Mouse (Mus musculus): ENCODE data around the gene Lhpp. TPM values are rescaled to one million over a fixed set of nuclear protein-coding genes. Genes with fewer than 3 reads are reported as not detected.

Lhpp gene
- polyA plus RNA-seq (2012; rRNA removed) = 9.3 and 10.1 TPM in 2 replicates

DNA sequence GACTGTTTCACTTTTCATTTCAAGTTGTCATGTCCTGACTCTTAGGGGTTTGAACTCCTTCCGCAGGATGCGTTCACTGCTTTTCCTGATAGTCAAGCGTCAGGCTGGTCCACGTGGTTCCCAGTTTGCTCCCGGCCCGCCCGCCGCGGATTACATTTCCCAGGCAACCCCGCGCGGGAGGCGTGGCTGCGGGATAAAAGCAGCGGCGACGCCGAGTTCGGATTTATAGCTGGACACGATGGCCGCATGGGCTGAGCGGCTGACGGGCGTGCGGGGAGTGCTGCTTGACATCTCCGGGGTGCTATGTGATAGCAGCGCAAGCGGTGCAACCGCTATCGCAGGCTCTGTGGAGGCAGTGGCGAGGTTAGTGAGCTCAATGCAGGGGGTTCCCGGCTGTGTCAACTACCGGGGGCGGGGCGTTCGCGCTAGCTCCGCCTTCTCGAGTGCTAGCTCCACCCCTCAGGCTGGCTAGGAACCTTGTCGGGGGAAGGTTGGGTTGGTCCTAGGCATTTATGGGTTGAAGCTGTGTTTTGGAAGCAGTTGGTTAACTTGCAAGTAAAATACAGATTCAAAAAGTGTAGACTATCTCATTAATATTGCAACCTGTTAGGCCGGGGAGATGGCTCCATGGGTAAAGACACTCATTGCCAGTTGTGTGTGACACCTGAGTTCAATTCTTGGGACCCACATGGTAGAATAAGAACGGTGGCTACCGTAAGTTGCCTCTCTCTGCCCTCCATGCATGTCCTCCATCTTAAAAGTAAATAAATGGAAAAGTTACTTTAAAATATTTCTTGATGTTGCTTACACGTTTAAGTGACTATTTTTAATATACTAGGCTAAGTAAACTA is at the start of gene Lhpp:
Gene Lhpp, plus strand, starts transcription at position 171 of the 851 bp plus-strand sequence.
- Histone ChIP-seq H3K27me3 (replicated peaks; ENCODE audit: control insufficient read depth, insufficient read depth, low read length) (no peaks in the 10 kb centered on the region), H3K27ac (ENCODE audit: insufficient read depth, low read depth, low read length) (no peak within 1 kb of the TSS), H3K4me1 (ENCODE audit: control insufficient read depth, insufficient read depth, low read length) (no peaks in the 10 kb centered on the region), H3K36me3 (ENCODE audit: control insufficient read depth, insufficient read depth, low read length) (no peaks in the 10 kb centered on the region), H3K4me3 (ENCODE audit: insufficient read depth, low read depth, low read length) (peak within 1 kb of the TSS; percentile 62)
- DNase-seq = peak; percentile 80
- 8% methylated on average over 44 of the region's 44 CpGs for WGBS
- no peak for TF ChIP-seq CTCF (conservative IDR thresholded peaks at IDR 0.05; ENCODE audit: insufficient read depth, insufficient read length, low read depth, low read length)
- TF ChIP-seq POLR2A (IDR thresholded peaks at IDR 0.05; ENCODE audit: low read depth, low read length) = peak; percentile 24

DNA sequence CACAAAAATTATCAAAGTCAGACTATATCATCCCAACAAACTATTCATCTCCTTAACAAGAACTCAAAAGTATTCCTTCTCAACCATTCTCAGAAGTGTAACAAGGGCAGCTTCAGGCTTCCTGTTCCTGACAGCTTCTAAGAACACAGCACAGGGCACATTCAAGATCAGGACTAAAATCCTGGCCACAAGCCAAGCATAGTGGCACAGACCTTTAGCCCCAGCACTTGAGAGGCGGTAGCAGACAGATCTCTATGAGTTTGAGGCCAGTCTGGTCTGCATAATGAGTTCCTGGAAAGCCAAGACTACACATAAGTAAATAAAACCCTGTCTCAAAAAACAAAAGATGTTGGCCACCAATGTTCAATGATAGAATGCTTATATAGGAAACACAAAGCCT is 44.6 kb upstream of the Lhpp start:
- TF ChIP-seq CTCF (conservative IDR thresholded peaks at IDR 0.05; ENCODE audit: insufficient read depth, insufficient read length, low read depth, low read length) (no peak), POLR2A (IDR thresholded peaks at IDR 0.05; ENCODE audit: low read depth, low read length) (no peak)
- peaks cover 8% of the 10 kb centered on the region; the same call in 1 of the 2 replicates for H3K4me1 ChIP-seq (ENCODE audit: control insufficient read depth, insufficient read depth, low read length)
- H3K4me3 ChIP-seq (ENCODE audit: insufficient read depth, low read depth, low read length) = no peak overlapping the region
- DNase-seq = peak; percentile 85
- H3K27me3 ChIP-seq (replicated peaks; ENCODE audit: control insufficient read depth, insufficient read depth, low read length) = no peaks in the 10 kb centered on the region
- WGBS = 18% methylated on average over 1 of the region's 1 CpGs
- H3K36me3 ChIP-seq (ENCODE audit: control insufficient read depth, insufficient read depth, low read length) = peaks cover 5% of the 10 kb centered on the region; the same call in 1 of the 2 replicates
- H3K27ac ChIP-seq (ENCODE audit: insufficient read depth, low read depth, low read length) = no peak overlapping the region

DNA sequence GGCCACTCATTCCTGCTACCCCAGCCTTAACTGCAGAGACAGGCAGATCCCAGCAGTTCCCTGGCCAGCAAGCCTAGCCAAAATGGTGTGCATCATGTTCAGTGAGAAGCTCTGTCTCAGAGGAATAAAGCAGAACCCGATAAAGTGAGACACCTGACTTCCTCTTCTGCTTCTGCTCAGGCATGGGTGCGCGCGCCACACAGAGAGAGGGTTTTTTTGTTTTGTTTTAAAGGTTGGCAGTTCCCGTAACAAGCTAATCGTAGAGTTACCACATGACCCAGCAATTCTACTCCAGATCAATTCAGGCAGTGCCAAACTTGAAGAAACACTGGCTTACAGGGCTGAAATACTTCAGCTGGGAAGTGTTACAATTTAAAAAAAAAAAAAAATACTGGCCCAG is 41.6 kb upstream of the Lhpp start:
- no peaks in the 10 kb centered on the region for H3K27me3 ChIP-seq (replicated peaks; ENCODE audit: control insufficient read depth, insufficient read depth, low read length)
- H3K4me3 ChIP-seq (ENCODE audit: insufficient read depth, low read depth, low read length) = no peak overlapping the region
- H3K36me3 ChIP-seq (ENCODE audit: control insufficient read depth, insufficient read depth, low read length) = peaks cover 5% of the 10 kb centered on the region; the same call in 1 of the 2 replicates
- no peak for DNase-seq
- TF ChIP-seq CTCF (conservative IDR thresholded peaks at IDR 0.05; ENCODE audit: insufficient read depth, insufficient read length, low read depth, low read length) (no peak), POLR2A (IDR thresholded peaks at IDR 0.05; ENCODE audit: low read depth, low read length) (no peak)
- WGBS = 84% methylated on average over 6 of the region's 6 CpGs
- no peak overlapping the region for H3K27ac ChIP-seq (ENCODE audit: insufficient read depth, low read depth, low read length)
- peaks cover 19% of the 10 kb centered on the region for H3K4me1 ChIP-seq (ENCODE audit: control insufficient read depth, insufficient read depth, low read length)

DNA sequence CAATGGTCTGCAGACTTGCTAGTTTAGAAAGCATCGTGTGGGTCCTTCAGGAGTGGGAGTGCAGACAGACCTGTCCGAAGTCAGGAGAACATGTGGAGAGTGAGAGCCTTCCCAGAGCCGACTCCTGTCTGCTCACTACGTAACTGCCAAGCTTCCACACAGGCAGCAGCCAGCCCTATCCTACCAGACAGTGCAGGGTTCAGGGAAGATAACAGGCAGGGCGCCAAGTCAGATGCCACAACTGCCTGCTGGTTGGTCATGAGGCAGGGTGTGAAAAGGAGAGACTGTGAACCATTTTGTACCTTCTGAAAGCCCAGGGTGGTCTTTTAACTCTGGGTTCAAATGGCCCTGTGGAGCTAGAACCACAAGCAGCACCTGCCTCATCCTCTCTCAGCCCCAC is 40.4 kb upstream of the Lhpp start:
- peaks cover 23% of the 10 kb centered on the region for H3K4me1 ChIP-seq (ENCODE audit: control insufficient read depth, insufficient read depth, low read length)
- H3K36me3 ChIP-seq (ENCODE audit: control insufficient read depth, insufficient read depth, low read length) = no peaks in the 10 kb centered on the region
- H3K27ac ChIP-seq (ENCODE audit: insufficient read depth, low read depth, low read length) = 0 out of 2 replicates have a peak overlapping the region, but pooled peaks have one; percentile 32
- peak; percentile 93 for DNase-seq
- H3K27me3 ChIP-seq (replicated peaks; ENCODE audit: control insufficient read depth, insufficient read depth, low read length) = no peaks in the 10 kb centered on the region
- 51% methylated on average over 5 of the region's 5 CpGs for WGBS
- TF ChIP-seq CTCF (conservative IDR thresholded peaks at IDR 0.05; ENCODE audit: insufficient read depth, insufficient read length, low read depth, low read length) (no peak), POLR2A (IDR thresholded peaks at IDR 0.05; ENCODE audit: low read depth, low read length) (no peak)
- H3K4me3 ChIP-seq (ENCODE audit: insufficient read depth, low read depth, low read length) = no peak overlapping the region

DNA sequence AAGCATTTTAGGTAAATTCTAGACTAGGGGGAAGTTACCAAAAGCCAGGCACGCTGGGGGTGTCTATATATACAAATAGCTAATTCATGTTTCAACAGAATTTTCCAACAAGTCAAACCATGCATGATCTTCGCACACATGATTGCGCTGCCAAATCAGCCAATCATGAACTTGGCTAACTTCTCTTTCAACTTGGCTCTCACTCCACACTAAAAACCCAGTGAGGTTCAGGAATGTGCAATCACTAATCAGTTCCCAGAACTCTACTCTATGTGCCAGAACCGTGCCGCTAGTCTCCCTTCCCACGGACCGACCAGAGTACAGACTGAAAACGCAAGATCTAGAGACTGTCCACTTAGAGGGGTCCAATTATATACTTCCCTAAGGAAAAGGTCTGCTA is 39.0 kb upstream of the Lhpp start:
- H3K4me3 ChIP-seq (ENCODE audit: insufficient read depth, low read depth, low read length) = no peak overlapping the region
- H3K4me1 ChIP-seq (ENCODE audit: control insufficient read depth, insufficient read depth, low read length) = peaks cover 23% of the 10 kb centered on the region
- no peaks in the 10 kb centered on the region for H3K27me3 ChIP-seq (replicated peaks; ENCODE audit: control insufficient read depth, insufficient read depth, low read length)
- WGBS = 18% methylated on average over 8 of the region's 8 CpGs
- peak; percentile 95 for DNase-seq
- H3K27ac ChIP-seq (ENCODE audit: insufficient read depth, low read depth, low read length) = peak overlapping the region; percentile 83
- no peak for TF ChIP-seq CTCF (conservative IDR thresholded peaks at IDR 0.05; ENCODE audit: insufficient read depth, insufficient read length, low read depth, low read length)
- no peak for TF ChIP-seq POLR2A (IDR thresholded peaks at IDR 0.05; ENCODE audit: low read depth, low read length)
- H3K36me3 ChIP-seq (ENCODE audit: control insufficient read depth, insufficient read depth, low read length) = no peaks in the 10 kb centered on the region

DNA sequence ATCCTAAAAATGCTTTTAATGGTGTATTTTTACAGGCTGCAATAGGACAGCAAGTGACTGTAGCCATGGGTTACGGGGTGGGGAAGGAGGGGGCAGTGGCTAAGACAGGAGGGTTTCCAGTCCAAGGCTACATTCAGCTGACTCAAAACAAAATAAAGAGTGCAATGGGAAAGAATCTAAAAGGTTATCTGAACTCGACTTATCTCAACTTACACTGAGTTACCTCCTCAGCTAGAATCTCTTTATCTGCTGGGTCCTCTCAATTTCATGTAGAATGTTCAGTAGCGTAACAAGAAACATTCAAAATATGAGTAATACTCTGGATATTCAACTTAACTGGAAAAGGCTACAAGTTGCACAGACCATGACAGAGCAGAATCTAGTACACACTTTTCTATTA is 37.7 kb upstream of the Lhpp start:
- TF ChIP-seq POLR2A (IDR thresholded peaks at IDR 0.05; ENCODE audit: low read depth, low read length) = no peak
- TF ChIP-seq CTCF (conservative IDR thresholded peaks at IDR 0.05; ENCODE audit: insufficient read depth, insufficient read length, low read depth, low read length) = no peak
- Histone ChIP-seq H3K27ac (ENCODE audit: insufficient read depth, low read depth, low read length) (no peak overlapping the region), H3K4me3 (ENCODE audit: insufficient read depth, low read depth, low read length) (no peak overlapping the region), H3K4me1 (ENCODE audit: control insufficient read depth, insufficient read depth, low read length) (peaks cover 23% of the 10 kb centered on the region), H3K27me3 (replicated peaks; ENCODE audit: control insufficient read depth, insufficient read depth, low read length) (no peaks in the 10 kb centered on the region), H3K36me3 (ENCODE audit: control insufficient read depth, insufficient read depth, low read length) (no peaks in the 10 kb centered on the region)
- 54% methylated on average over 3 of the region's 3 CpGs for WGBS
- DNase-seq = no peak

DNA sequence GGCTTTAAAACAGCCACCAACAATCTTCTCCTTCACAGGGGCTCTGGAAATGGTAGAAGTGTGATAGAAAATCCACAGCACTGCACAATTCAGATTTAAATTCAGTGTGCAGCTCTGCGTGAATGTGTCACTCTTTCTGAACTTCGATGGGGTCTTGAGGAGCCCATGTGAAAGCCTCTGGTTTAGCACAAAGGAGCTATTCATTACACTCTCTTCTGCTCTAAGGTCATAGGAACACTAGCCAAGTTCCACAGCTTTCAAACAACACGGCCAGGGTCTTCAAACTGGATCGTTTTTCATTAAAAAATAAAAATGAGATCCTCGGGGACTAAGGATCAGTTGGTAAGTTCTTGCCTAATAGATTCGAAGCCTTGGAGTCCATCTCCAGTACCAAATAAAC is 37.2 kb upstream of the Lhpp start:
- Histone ChIP-seq H3K27ac (ENCODE audit: insufficient read depth, low read depth, low read length) (peak overlapping the region; percentile 52), H3K27me3 (replicated peaks; ENCODE audit: control insufficient read depth, insufficient read depth, low read length) (no peaks in the 10 kb centered on the region), H3K4me3 (ENCODE audit: insufficient read depth, low read depth, low read length) (no peak overlapping the region), H3K4me1 (ENCODE audit: control insufficient read depth, insufficient read depth, low read length) (peaks cover 23% of the 10 kb centered on the region), H3K36me3 (ENCODE audit: control insufficient read depth, insufficient read depth, low read length) (no peaks in the 10 kb centered on the region)
- 42% methylated on average over 6 of the region's 6 CpGs for WGBS
- TF ChIP-seq POLR2A (IDR thresholded peaks at IDR 0.05; ENCODE audit: low read depth, low read length) (no peak), CTCF (conservative IDR thresholded peaks at IDR 0.05; ENCODE audit: insufficient read depth, insufficient read length, low read depth, low read length) (no peak)
- DNase-seq = no peak
